Mouse (Mus musculus) retina, postnatal 1 day (tissue): ENCODE results near the gene Gfpt2.
"Not testable (repeated sequence)": the region's sequence is repeated elsewhere in the genome, so short reads cannot be mapped to it uniquely, and the experiment has no call there.

ENCODE experiments used
- DNase-seq: peaks from one replicate; pipeline ENCODE4 v3.0.0-alpha.2; 2012

The Gfpt2 gene

DNA sequence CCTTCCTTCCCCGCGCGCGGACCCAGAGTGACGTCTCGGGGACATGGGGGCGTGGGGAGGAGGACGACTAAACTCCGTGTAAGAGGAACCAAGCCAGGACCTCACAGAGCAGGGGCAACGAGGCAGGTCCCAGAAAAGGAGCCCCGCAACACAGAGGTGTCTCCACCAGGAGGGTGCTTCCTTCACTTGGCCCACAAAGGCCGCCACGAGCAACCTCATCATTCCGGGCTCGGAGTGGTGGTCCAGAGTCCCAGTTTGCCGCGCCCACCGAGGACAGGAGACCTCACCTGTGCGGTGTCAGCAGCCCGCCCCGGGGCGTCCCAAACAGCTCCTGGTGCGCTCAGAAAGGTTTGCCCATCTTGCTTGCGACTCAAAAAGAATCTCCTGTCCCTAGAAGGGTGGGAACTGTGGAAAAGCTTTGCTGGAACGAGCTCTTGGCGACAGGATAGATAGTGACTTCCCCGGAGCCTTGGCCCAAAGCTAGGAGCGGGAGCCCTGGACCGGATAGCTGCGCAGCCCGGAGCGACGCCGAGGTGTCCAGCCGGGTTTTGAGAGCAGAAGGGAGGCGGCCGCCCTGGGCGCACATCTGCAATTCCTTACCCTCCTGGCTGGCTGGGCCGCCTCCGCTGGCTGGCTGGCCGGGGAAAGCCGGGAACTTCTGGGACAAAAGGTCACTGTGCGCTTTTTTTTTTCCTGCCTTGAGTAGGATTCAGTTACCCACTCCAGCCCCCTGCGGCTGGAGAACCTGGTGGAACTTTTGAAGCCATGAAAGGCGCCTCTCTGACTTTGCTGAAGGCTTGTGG, 565 bp downstream of the Gfpt2 start:
- peak; percentile 25 for DNase-seq

DNA sequence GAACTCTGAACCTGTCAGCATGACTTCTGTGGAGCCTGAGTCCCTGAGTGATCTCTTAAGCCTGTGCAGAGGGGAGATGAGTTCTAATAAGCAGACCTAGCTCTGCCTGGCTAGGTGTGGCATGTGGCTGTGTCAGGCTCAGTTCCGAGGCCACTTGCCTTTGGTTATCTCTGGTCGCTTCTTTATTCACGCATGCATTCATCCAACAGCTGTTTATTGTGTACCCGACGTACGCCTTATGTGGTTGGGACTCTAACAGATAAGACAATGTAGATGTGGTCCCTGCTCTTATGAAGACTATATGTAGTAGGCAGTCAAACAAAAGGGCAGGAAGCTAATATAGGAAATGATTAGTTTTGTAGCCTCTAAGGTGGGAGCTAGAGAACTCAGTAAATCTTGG, 5.0 kb downstream of the Gfpt2 start:
- no peak for DNase-seq

DNA sequence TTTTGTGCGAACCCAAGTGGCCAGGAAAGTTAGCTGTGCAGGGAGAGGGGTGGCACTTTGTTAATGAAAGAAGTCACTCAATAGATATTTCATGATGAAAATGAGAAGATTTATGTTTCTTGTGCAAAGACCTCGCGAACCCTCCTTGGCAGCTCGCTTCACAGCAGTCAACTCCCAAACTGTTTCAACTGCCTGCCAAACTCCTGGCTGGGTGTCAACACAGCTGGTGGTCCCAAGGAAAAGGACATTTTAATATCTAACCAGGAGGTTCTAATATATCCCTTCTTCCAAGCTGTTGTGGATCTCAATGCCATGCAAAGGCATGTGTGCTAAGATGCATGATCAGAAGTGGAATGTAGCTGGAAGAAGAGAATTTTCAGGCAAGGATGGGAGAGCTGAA, 7.5 kb downstream of the Gfpt2 start:
- DNase-seq, result no peak

DNA sequence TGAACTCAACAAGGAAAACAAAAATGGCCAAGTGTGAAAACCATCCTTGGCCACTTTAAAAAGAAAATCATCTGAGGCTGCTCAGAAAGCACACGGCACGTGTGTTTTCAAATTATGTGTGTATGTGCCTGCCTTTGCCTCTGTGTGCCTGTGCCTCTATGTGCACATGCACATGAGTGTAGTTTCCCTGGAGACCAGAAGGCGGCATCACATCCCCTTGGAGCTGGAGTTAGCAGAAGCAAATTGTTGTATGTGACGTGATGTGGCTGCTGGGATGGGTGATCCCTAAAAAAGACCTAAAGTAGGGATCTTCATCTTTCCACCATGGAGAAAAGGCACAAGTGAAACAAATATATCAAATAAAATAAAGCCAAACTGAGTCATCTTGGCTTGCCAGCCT, 9.8 kb downstream of the Gfpt2 start:
- DNase-seq, result no peak

DNA sequence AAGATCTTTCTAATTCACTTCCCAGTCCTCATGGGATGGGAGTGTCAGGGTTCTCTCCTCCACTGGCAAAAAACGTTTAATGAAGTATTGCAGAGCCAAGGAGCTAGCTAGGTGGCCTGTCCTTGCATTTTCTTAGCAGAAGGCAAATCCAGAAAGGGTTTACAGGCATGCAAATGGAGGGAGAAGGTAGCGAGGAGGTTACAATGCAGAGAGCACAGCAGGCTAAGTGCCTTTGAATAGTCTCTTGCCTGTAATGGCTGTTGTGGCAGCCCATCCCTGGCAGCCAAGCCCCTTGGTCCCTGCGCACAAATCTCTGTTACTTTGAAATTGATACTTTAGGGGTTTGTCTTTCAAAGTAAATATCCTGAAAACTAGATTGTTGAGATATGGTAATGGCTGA, 12.2 kb downstream of the Gfpt2 start:
- no peak for DNase-seq

DNA sequence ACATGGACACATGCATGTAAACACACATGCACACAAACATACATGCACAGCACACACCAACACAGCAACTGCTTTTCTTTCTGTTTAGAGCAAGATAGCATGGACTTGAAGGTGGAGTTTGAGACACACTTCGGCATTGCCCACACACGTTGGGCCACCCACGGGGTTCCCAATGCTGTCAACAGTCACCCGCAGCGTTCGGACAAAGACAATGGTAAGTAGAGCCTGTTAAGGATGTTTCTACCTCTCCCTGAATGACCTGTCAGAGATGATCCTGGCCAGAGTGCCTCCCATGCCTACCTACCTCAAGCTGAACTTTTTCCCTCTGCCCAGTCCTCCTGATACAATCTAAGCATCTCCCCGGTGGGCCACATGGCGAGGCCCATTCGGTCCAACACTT, 15.0 kb downstream of the Gfpt2 start:
- DNase-seq, result no peak

DNA sequence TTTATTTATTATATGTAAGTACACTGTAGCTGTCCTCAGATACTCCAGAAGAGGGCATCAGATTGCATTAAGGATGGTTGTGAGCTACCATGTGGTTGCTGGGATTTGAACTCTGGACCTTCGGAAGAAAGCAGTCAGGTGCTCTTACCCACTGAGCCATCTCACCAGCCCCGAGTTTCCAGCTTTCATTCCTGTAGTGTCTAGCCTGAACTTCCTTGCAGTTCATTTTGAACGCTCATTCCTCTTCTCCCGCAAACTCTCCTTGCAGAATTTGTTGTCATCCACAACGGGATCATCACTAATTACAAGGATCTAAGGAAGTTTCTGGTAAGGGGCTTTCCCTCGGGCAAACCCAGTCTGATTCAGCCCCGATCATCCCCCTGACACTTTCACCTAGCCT, 16.7 kb downstream of the Gfpt2 start:
- DNase-seq, result not testable (repeated sequence)

DNA sequence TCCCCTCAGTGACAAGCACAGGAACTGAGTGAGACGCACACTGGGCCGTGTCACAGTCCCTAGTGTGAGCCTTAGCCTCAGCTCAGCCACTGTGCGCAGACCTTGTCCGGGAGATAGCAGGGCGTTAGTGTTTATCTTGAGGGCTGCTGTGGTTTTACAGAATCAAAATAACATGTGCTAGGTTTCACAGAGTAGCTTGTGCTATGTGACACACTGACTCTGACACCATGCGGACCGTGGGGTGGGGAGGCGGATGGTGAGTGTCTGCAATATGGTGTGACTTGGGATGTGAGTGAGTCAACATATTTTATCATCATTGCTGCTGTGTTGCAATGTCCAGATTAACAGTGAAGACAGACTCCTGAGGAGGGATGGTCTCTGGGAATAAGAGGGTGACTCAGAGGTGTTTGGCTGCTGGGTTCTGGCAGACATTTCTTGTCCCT, 17.1 kb downstream of the Gfpt2 start:
- DNase-seq, result no peak

DNA sequence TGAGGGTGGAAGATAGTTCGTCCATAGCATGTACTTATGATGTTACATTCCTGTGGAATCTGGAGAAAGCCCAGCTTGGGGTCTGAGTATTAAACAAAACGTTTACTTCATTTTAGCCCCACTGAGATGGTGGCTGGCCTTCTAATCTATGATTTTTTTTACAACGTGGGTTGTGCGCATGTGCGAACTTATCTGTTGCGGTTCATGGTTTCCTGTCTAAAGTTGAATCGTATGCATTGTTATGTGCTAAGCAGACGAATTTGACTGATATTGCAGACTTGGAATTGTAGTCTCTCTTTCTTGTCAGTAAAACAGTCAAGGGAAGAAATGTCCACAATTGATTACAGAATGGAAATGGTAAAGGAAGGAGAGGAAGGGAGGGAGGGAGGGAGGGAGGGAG, 17.9 kb downstream of the Gfpt2 start:
- no peak for DNase-seq

DNA sequence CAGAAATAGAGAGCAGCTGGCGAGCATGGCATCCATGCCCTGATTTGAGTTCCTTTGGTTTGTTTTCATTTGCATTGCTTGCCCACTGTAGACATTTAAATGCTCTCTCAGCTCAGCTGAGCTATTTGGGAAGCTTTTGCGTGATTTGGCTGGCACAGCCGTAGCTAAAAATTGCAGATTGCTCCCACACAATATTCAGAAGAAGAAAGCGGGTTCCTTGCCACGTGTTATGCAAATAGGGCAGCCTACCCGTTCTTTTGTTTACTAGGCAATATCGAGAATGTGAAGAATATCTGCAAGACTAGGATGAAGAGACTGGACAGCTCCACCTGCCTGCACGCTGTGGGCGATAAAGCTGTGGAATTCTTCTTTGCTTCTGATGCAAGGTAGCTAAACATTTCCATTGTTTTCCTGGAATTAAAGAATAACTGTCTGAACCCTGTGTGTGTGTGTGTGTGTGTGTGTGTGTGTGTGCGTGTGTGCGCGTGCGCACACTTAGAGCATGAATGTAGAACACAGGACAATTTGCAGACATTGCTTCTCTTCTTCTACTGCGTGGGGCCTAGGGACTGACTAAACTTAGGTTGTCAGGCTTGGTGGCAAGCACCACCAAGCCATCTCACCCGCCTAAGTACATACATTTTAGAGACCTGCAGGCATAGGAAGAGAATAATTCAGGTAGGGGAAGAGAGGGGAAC, 25.0 kb downstream of the Gfpt2 start:
- DNase-seq, result no peak

DNA sequence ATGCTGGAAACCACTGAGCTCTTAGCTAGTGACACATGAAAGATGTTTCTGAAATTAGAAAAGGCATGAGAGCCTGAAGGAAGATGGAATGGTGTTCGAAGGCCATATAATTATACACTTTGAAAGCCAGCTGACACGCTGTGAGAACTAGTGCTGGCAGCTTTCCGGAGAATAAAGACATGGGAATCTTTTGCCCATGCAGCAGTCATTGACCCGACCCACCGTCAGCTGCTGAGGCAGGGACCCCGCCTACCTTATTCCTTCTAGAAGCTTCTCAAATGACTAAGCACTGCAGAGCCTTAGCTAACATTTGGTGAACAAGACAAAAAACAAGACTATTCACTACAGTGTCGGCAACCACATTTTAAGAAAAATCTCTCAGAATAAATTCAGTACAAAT, 25.7 kb downstream of the Gfpt2 start:
- no peak for DNase-seq

DNA sequence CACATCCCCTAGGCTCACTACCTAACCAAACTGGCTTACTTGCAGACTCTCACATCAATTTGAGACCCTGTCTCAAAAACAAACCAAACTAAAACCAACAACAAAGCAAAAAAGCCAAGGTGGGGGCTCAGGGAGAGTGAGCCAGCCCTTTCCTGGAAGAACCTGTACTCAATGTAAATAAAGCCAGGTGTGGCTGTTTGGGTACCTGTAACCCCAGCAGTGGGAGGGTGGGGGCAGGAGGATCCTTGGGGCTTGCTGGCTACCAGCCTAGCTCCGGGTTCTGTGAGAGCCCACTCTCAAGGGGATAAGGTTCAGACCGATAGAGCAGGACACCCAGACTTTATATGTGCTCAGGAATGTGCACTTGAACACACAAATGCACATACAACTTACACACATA, 26.9 kb downstream of the Gfpt2 start:
- no peak for DNase-seq

DNA sequence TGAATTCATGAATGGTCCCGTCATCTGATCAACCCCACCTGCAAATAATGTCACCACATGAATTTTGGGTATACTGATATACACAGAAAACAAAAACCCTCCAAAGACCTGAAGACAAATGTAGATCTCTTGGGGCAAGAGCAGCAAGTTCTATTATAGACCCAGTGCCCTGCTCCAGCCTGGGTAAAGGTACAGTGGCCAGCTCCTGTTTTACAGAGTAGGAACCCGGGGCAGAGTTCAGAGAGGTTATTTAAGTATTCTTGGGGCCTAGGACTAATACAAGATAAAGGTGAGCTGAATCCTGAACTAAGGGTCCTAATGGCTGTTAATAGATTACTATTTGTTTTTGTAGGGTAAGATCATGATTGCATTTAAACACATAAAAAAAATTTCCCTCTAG, 27.6 kb downstream of the Gfpt2 start:
- no peak for DNase-seq

DNA sequence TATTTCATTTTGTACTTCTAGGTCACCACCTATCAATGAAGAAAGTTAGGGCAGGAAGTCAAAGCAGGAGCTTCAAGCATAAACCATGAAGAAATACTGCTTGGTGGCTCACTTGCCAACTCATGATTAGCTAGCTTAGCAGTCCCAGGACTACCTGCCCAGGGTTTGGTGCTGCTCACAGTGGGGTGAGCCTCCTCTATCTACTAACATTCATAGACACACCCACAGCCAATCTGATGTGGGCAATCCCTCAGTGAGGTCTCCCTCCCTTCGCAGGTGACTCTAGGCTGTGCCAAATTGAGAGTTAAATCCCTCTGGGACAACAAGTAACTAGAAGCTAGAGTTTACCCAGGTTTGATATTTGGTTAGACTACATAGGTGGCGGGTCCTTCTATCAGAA, 28.4 kb downstream of the Gfpt2 start:
- no peak for DNase-seq

DNA sequence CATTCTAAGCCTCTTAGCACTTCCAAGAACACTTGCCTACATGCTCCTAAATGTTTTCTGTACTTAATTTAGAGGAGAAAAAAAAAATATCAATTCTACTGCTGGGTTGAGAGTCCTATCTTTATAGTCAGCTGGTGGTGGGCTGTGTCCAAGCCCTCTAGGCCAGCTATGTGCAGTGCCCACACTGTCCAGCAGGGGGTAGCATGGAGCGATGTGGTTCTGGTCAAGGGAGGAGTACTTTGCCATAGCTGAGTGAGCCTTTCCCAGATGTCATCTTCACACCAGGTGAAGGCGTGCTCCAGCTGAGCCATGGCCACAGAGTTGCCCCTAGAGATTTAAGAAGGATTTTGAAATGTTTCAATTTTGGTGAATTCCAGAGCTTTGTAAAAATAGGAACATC, 30.9 kb downstream of the Gfpt2 start:
- DNase-seq, result peak; percentile 66

DNA sequence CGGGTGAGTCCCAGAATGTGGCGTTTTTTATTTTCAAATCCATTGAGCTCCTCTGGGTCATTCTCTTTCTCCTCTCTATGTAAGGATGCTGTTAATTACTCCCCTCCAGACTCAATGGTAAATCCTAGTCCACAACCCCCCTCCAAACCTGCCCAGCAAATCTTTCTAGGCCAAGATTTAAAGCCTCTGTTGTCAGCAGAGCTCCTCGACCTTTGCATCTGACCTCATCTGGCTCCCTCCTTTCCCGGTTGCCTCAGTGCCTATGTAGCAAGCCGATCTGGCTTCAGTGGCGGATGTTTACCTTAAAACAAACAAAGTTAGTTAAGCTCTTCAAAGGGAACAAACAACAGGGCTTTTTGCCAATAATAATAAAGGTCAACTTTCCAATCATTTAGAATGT, 33.3 kb downstream of the Gfpt2 start:
- no peak for DNase-seq

DNA sequence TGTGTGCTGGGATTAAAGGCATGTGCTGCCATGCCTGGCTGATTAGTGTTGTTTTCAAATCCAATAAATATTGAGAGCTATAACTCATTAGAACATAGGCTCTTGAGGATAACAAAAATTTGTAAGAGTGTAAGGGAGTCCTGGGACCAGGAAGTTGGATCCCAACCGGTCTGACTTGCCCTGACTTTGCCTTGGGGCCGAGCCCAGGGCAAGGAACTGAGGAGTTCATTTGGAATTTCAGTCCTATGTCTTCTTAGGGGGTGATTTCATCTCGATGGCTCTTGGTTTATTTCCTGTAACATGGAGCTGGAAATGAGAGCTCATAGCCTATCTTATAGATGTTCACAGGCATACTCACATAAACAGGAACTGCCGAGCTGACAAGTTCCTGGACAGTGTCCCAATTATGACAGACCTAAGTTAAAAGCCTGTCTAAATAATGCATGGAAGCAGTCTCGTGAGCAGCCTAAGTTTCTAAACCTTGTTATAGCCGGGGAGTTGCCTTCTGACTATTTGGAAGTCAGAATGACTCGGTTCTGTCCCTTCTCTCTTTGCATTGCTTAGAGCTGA, 35.3 kb downstream of the Gfpt2 start:
- no peak for DNase-seq

DNA sequence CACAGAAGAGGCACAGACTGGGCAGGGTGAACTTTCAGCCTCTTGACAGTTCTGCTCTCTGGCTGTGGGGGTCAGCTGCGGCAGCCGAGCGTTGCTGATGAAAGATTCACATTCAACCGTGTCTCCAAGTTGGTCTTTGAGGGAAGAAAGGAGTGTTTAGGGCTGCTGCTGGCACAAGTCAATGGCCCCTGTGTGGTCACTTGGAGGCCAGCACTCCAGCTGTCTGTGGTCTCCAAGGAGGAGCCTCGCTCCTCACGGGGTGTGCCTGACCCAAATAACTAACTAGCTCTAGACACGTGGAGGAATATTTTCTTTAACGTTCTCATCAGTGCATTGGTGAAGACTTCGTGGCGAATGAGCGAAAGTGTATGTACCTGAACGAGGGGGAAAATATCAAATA, 38.0 kb downstream of the Gfpt2 start:
- DNase-seq, result peak; percentile 22

DNA sequence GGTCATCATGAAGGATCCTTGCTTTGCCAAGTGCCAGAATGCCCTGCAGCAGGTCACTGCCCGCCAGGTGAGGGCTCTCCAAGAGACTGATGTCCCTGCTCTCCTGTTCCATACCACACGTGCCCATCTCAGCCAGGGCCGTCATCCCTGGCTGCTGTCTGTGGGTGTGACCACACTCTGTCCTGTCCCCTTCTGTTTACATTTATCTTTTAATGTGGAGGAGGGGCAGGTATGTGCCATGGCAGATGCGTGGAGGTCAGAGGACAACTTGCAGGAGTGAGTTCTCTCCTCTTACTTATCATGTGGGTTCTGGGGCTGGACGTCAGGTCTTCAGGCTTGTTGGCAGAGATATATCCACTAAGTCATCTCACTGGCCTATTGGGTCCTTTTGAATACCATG, 39.0 kb downstream of the Gfpt2 start:
- no peak for DNase-seq

DNA sequence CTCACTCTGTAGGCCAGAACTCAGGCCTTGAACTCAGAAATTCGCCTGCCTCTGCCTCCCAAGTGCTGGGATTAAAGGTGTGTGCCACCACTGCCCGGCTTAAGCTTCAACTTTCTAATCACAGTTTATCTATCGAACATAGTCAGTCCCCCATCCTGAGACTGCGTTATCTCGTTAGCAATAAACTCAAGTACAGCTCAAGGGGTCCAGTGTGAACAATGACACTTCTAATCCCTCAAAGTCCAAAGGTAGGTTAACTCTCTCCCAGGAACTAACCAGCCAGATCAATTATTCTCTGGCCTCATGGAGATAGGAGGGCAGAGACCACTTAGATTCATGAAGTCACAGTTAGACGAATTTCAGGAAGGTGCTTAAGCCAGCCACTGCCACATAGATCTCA, 40.3 kb downstream of the Gfpt2 start:
- no peak for DNase-seq

DNA sequence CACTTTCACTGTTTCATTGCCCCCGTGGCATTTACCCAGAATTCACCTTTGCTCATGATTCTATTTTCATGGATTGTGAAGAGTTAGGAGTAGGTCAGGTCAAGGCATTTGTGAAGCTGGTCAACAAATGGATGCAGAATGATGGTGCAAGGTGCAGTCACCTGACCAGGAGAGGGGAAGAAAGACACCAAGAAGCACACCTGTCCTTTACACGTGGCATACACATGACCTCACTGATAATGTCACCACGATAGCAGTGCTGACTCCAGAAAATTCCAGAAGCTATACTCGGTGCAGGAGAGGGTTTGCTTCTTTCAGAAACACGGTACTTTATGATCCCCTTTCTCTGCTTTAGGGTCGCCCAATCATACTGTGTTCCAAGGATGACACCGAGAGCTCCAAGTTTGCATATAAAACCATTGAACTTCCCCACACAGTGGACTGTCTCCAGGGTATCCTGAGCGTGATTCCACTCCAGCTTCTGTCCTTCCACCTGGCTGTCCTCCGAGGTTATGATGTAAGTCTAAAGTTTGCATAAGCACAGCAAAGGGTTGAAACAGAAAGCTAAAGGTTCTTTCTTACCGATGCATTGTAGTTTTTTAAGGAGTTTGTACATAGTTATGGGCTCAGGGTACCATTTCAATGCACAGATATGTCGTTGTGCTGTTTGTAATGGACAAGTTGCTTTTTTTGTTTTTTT, 41.4 kb downstream of the Gfpt2 start:
- DNase-seq, result no peak

DNA sequence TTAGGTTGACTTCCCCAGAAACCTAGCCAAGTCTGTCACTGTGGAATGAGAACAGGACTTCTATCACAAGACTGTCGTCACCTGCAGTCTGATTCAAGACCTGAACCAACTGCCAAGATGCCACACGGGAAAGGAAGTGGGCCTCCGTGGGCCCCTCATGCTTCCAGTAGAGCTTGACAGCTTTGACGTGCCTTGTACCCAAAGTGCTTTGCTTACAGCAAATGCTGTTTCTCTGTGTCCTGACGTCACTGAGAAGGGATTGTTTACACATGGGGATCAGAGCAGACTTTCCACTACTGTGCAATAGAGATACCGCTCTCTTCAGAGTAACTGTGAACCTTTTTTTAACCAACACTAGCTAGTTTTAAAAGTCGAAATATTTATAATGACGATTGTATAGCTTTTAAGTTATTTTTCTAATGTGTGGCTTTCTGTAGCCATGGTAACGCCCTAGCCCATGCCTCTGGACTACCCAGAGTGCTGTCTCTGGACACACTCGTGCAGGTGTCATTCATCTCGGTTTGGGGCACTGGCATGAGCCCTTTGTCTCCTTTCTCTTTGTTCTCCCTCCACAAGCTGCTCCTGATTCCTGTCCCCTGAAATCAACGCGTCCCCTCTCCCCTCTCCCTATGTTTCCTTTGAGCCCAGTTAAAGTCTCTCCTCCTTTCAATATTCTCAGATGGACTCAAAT, 43.9 kb downstream of the Gfpt2 start:
- DNase-seq, result peak; percentile 17

DNA sequence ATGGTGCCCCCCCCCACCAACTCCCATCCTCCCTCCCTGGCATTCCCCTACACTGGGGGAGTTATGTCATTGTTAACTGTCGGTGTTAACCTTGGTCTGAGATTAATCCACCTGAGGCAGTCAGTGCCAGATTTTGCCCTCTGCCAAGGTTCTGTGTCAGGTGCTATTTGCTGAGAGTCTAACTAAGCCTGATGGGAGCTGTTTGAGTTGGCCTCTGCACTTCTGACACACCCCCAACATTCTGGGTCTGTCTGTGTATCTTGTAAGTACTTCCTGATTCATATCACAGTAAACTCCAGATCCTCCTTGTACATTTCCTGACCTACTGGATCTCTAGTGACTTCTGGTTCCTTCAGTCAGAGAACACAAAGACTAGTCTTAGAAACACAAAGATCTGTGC, 46.7 kb downstream of the Gfpt2 start:
- DNase-seq, result no peak
